Mouse (Mus musculus): Measurements from ENCODE around the gene Cadm2.

DNA sequence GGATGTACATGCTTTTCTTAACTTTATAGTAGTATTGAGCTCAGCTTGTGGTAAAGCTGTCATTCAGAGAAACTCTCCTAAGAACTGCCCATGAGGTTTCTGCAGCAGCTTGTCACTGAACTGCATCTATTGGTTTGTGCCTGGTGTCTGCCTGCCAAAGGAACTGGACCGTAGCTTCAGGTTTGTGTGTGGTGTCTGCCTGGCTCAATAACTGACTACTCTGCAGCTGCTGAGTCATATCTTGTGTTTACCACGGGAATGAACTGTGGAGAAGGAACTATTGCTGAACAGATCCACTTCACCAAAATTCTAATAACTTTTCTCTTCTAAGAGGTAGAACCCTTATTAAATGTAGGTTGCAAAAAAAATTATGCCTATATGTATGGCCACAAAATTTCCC, 603.0 kb downstream of the Cadm2 start:
- TF ChIP-seq CTCF (IDR thresholded peaks at IDR 0.05; ENCODE audit: low read depth, low read length) (no peak), POLR2A (IDR thresholded peaks at IDR 0.05; ENCODE audit: extremely low read depth, insufficient read depth, low read length) (no peak)
